Mouse (Mus musculus) CH12.LX (cell line): ENCODE results near the gene Srsf9. TPM values are rescaled to one million over a fixed set of nuclear protein-coding genes. Genes with fewer than 3 reads are reported as not detected.

ENCODE experiments used
- DNase-seq: peaks from one replicate; pipeline ENCODE4 v3.0.0-alpha.2; 2013; ENCODE audit errors: extremely low read depth
- H3K27ac ChIP-seq: 2 replicates; pipeline ENCODE4 v1.5.1; 2012; ENCODE audit warnings: low read depth, mild to moderate bottlenecking, control low read depth, moderate library complexity; ENCODE audit not compliant: insufficient read depth
- H3K27me3 ChIP-seq: replicated peaks from 2 replicates; pipeline ENCODE3; 2012; ENCODE audit warnings: inconsistent platforms
- H3K36me3 ChIP-seq, 2 experiments: replicated peaks in 1 of 2; 2 replicates each; pipeline versions ENCODE3 to v1.6.1; 2012; ENCODE audit warnings: inconsistent platforms in 1 of 2, low read length in 1 of 2, mild to moderate bottlenecking in 1 of 2, mixed read lengths in 1 of 2, moderate library complexity in 1 of 2; ENCODE audit not compliant: control insufficient read depth in 1 of 2, insufficient read depth in 1 of 2
- H3K4me1 ChIP-seq, 2 experiments: 2 replicates each; pipeline ENCODE4 v1.6.1; 2012; ENCODE audit warnings: inconsistent platforms in 1 of 2, moderate library complexity in 1 of 2; ENCODE audit not compliant: insufficient read depth in 2 of 2, control insufficient read depth in 1 of 2
- H3K4me2 ChIP-seq: 2 replicates; pipeline ENCODE4 v1.6.1; 2012; ENCODE audit warnings: low read depth, mild to moderate bottlenecking, control low read depth; ENCODE audit not compliant: poor library complexity, insufficient read depth, severe bottlenecking
- H3K4me3 ChIP-seq, 3 experiments: fragments of 150-350 bp in 1 of 3; sonication (generic) in 1 of 3; replicated peaks in 1 of 3; 2 replicates each; pipeline versions ENCODE3 to v1.5.1; 2011 to 2012; ENCODE audit warnings: low read depth in 2 of 3, low read length in 2 of 3, mild to moderate bottlenecking in 2 of 3, moderate library complexity in 2 of 3, control low read depth in 1 of 3, improper control_type of control experiment in 1 of 3, inconsistent platforms in 1 of 3, mixed read lengths in 1 of 3; ENCODE audit not compliant: poor library complexity in 1 of 3
- H3K79me2 ChIP-seq: replicated peaks from 2 replicates; pipeline ENCODE4 v1.6.1; 2012; ENCODE audit warnings: mild to moderate bottlenecking, moderate library complexity; ENCODE audit not compliant: control insufficient read depth, poor library complexity, insufficient read depth, severe bottlenecking; ENCODE audit errors: extremely low read depth
- H3K9ac ChIP-seq: 2 replicates; pipeline ENCODE4 v1.6.1; 2012; ENCODE audit warnings: low read depth, mild to moderate bottlenecking, control low read depth, moderate library complexity; ENCODE audit not compliant: insufficient read depth
- H3K9me3 ChIP-seq: replicated peaks from 2 replicates; pipeline ENCODE3; 2012; ENCODE audit warnings: low read length, inconsistent platforms, mixed read lengths
- BHLHE40 ChIP-seq: IDR thresholded peaks from 2 replicates; pipeline ENCODE4 v1.6.1; 2011; ENCODE audit warnings: mild to moderate bottlenecking, low read depth, low read length, improper control_type of control experiment
- CHD1 ChIP-seq: IDR thresholded peaks from 2 replicates; pipeline ENCODE4 v1.6.1; 2012; ENCODE audit warnings: low read depth, low read length, improper control_type of control experiment, inconsistent platforms
- CTCF ChIP-seq, 2 experiments: IDR thresholded peaks in 1 of 2; conservative IDR thresholded peaks in 1 of 2; 2 replicates each; pipeline ENCODE4 v1.5.1; 2011 to 2012; ENCODE audit warnings: low read depth in 2 of 2, low read length in 2 of 2, improper control_type of control experiment in 1 of 2, inconsistent platforms in 1 of 2, mild to moderate bottlenecking in 1 of 2, moderate library complexity in 1 of 2
- GABPA ChIP-seq: IDR thresholded peaks from 2 replicates; pipeline ENCODE4 v1.6.1; 2012; ENCODE audit warnings: low read depth, low read length, improper control_type of control experiment, inconsistent platforms; ENCODE audit not compliant: insufficient replicate concordance
- MAFK ChIP-seq: IDR thresholded peaks from 2 replicates; pipeline ENCODE4 v1.6.1; 2011; ENCODE audit warnings: low read length, improper control_type of control experiment; ENCODE audit not compliant: insufficient replicate concordance
- MXI1 ChIP-seq: IDR thresholded peaks from 2 replicates; pipeline ENCODE4 v1.6.1; 2011; ENCODE audit warnings: mild to moderate bottlenecking, low read depth, low read length, improper control_type of control experiment
- MYC ChIP-seq: IDR thresholded peaks from 2 replicates; pipeline ENCODE4 v1.6.1; 2011; ENCODE audit warnings: low read depth, mild to moderate bottlenecking, improper control_type of control experiment, low read length
- PAX5 ChIP-seq: IDR thresholded peaks from 2 replicates; pipeline ENCODE4 v1.6.1; 2012; ENCODE audit warnings: low read length, inconsistent platforms, mixed read lengths
- POLR2A ChIP-seq: IDR thresholded peaks from 2 replicates; pipeline ENCODE4 v1.6.1; 2011; ENCODE audit warnings: low read depth, mild to moderate bottlenecking, improper control_type of control experiment, low read length
- SIN3A ChIP-seq: IDR thresholded peaks from 2 replicates; pipeline ENCODE4 v1.6.1; 2012; ENCODE audit warnings: low read length, improper control_type of control experiment, inconsistent platforms
- SMC3 ChIP-seq: IDR thresholded peaks from 2 replicates; pipeline ENCODE4 v1.6.1; 2011; ENCODE audit warnings: low read depth, low read length, improper control_type of control experiment
- TBP ChIP-seq: conservative IDR thresholded peaks from 2 replicates; pipeline ENCODE4 v1.6.1; 2011; ENCODE audit warnings: low read depth, low read length, improper control_type of control experiment
- UBTF ChIP-seq: IDR thresholded peaks from 2 replicates; pipeline ENCODE4 v1.6.1; 2012; ENCODE audit warnings: low read depth, mild to moderate bottlenecking, inconsistent platforms, low read length, improper control_type of control experiment, moderate library complexity
- ZC3H11A ChIP-seq: IDR thresholded peaks from 2 replicates; pipeline ENCODE4 v1.6.1; 2012; ENCODE audit warnings: low read depth, mild to moderate bottlenecking, inconsistent platforms, low read length, improper control_type of control experiment
- dilution Hi-C: fragments of 300-500 bp; cut with MboI; formaldehyde crosslinking; loops from 2 replicates; pipeline ENCODE4 v1.14.3; 2020; ENCODE audit warnings: low sequenced_read_pairs; ENCODE audit not compliant: extremely low pct_unique_long_range_greater_than_20kb, extremely low pct_ligation_motif_present
- in situ Hi-C: fragments of 300-500 bp; cut with MboI; formaldehyde crosslinking; loops from 3 replicates; pipeline ENCODE4 v1.14.3; 2019; ENCODE audit warnings: low sequenced_read_pairs, low pct_ligation_motif_present, low pct_unique_long_range_greater_than_20kb, mixed read lengths
- polyA plus RNA-seq: library from polyadenylated mRNA; unstranded; fragments of >175 nt; gene quantifications from 2 replicates; pipeline ENCODE4 v1.2.1, GENCODE M21; 2012; ENCODE audit warnings: low read depth; ENCODE audit not compliant: insufficient read length
- total RNA-seq, 2 experiments: library from RNA; depleted of rRNA; stranded (reverse); fragments of 300-350 nt in 1 of 2; fragments of >200 nt in 1 of 2; gene quantifications; 2 replicates each; pipeline ENCODE4 v1.2.3; 2012 to 2014

Srsf9 gene
- total and polyA plus RNA-seq, 3 experiments, result 73.4 to 130 (median 117) TPM

DNA sequence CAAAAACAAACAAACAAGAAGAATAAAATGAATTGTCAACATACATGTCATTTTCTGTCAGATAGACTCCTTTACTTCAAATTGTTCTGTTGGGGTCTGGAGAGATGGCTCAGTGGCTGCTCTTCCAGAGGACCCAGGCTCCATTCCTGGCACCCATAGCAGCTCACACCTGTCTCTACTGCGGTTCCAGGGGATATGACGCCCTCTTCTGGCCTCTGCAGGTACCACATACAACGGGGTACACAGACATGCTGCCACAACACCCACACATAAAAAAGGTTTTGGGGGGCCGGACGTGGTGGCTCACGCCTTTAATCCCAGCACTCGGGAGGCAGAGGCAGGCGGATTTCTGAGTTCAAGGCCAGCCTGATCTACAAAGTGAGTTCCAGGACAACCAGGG lies 32.8 kb upstream of the Srsf9 start:
- Histone ChIP-seq H3K4me3 (no peak overlapping the region), H3K4me1 (peaks cover 0 to 19% of the 10 kb centered on the region in 2 experiments; a peak in 3 of 4 replicates), H3K4me2 (no peak overlapping the region), H3K9me3 (no peaks in the 10 kb centered on the region), H3K36me3 (peaks cover 50 to 90% of the 10 kb centered on the region in 2 experiments), H3K27ac (no peak overlapping the region), H3K9ac (no peak overlapping the region)
- dilution Hi-C loops, result no loop called here
- DNase-seq, result no peak
- in situ Hi-C loops, result no loop called here
- TF ChIP-seq MAFK (no peak), GABPA (no peak), ZC3H11A (no peak), CTCF (conservative IDR thresholded peaks at IDR 0.05 in 1 of 2, IDR thresholded peaks at IDR 0.05 in 1 of 2; ENCODE audit: low read depth in 2 of 2, low read length in 2 of 2) (peak in 1 of 2 experiments; percentile 21; a peak in 1 of 4 replicates), SIN3A (no peak)
- TF ChIP-seq, all 38 proteins: peak for 1
- Histone ChIP-seq H3K79me2 (peaks cover 5% of the 10 kb centered on the region), H3K27me3 (no peaks in the 10 kb centered on the region)

DNA sequence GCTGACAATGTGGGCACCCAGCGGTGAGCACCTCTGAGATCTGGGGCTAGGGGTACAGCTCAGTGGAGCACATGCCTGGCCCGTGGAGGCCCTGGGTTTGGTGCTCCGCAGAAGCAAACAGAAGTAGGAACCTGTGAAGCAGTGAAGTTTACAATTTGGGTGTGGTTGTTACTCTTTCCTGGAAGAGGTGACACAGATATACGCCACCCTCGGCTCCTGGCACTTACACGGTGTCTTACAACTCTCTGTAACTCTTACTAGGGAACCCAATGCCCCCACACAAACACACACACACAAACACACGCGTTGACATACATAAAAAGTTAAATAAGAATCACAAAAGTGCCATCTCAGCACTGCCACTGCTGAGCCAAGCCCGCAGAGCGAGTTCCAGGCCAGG lies 30.6 kb upstream of the Srsf9 start:
- no peak for DNase-seq
- no peaks in the 10 kb centered on the region for H3K27me3 ChIP-seq
- peaks cover 37 to 75% of the 10 kb centered on the region in 2 experiments for H3K36me3 ChIP-seq
- H3K9ac ChIP-seq, result no peak overlapping the region
- in situ Hi-C loops (no loop called here), dilution Hi-C loops (no loop called here)
- H3K4me1 ChIP-seq, result peaks cover 0 to 25% of the 10 kb centered on the region in 2 experiments; a peak in 3 of 4 replicates
- no peak overlapping the region for H3K27ac ChIP-seq
- no peak overlapping the region for H3K4me3 ChIP-seq
- H3K79me2 ChIP-seq, result peaks cover 18% of the 10 kb centered on the region
- H3K9me3 ChIP-seq, result no peaks in the 10 kb centered on the region
- H3K4me2 ChIP-seq, result no peak overlapping the region
- TF ChIP-seq SMC3, result no peak
- TF ChIP-seq TBP, result no peak
- no peak for TF ChIP-seq SIN3A
- TF ChIP-seq CHD1, result no peak
- no peak for TF ChIP-seq GABPA
- TF ChIP-seq POLR2A, result no peak
- no peak for TF ChIP-seq MYC
- TF ChIP-seq PAX5, result no peak
- TF ChIP-seq BHLHE40, result no peak
- TF ChIP-seq MXI1, result no peak
- no peak for TF ChIP-seq UBTF
